Comparison of ENCODE assay signal across 25 mouse cellular contexts in the genomic region with DNA sequence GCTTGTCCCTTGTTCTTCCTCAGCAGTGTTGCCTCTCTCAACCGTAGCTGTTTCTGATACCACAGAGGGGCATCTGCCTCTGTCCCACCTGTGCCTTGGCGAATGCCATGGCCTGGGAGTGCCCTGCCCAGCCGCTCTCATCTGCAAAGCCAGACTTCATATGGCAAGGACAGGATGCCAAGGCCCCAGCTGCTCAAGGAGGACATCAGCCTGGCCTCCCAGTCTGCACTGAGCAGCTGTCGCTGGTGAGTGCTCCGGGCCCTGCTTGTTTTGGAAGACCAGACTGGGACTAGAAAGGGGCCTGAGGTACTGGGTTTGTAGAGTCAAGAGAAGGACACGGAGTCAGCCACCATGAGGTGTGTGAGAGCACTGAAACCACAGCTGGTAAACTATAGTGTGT. TPM values are rescaled to one million over a fixed set of nuclear protein-coding genes. Genes with fewer than 3 reads are reported as not detected.
A peak's percentile ranks its signal among the peaks of the same experiment; 100 is the strongest.
DNase-seq lines count a peak whose midpoint lies in the region; ATAC-seq and TF ChIP-seq lines count a peak whose summit lies in the region.
"Had no signal": no experiment of that assay in that cellular context is flagged by ENCODE, and none has a peak within 500 bp of the region (broad histone marks: within the 10 kb centered on the region; RNA-seq: fewer than 3 reads in every experiment).

No protein-coding gene starts in this region.

- H3K9me3 ChIP-seq in hindbrain, postnatal 0 days (ENCODE audit: low read length), result no peaks in the 10 kb centered on the region
- no peaks in the 10 kb centered on the region for H3K9me3 ChIP-seq in hindbrain, embryonic 11.5 days (ENCODE audit: control insufficient read depth, low read length)
- H3K9me3 ChIP-seq: embryonic facial prominence, embryonic 12.5 days; embryonic facial prominence, embryonic 15.5 days; heart, embryonic 12.5 days; heart, embryonic 15.5 days; hindbrain, embryonic 12.5 days; hindbrain, embryonic 15.5 days; intestine, embryonic 15.5 days had no signal

- peaks cover 37% of the 10 kb centered on the region for H3K79me2 ChIP-seq in myocyte (ENCODE audit: control insufficient read depth, insufficient read depth)

- no peak overlapping the region for H3K27ac ChIP-seq in hindbrain, postnatal 0 days
- H3K27ac ChIP-seq in hindbrain, embryonic 11.5 days (ENCODE audit: low read depth, low read length), result no peak overlapping the region
- H3K27ac ChIP-seq: embryonic facial prominence, embryonic 12.5 days; embryonic facial prominence, embryonic 15.5 days; heart, embryonic 15.5 days; hindbrain, embryonic 12.5 days; hindbrain, embryonic 15.5 days; intestine, embryonic 15.5 days had no signal

- peaks cover 29% of the 10 kb centered on the region for H3K36me3 ChIP-seq in hindbrain, postnatal 0 days (ENCODE audit: insufficient read depth, low read length)
- H3K36me3 ChIP-seq in hindbrain, embryonic 11.5 days (ENCODE audit: control insufficient read depth, insufficient read depth, low read length), result 0 out of 2 replicates have a peak, but pooled peaks cover 4% of the 10 kb centered on the region
- H3K36me3 ChIP-seq in myocyte (ENCODE audit: control insufficient read depth, insufficient read depth), result peaks cover 23% of the 10 kb centered on the region

- no peaks in the 10 kb centered on the region for H3K27me3 ChIP-seq in hindbrain, postnatal 0 days (ENCODE audit: insufficient read depth, low read length)
- H3K27me3 ChIP-seq in hindbrain, embryonic 11.5 days (ENCODE audit: control insufficient read depth, insufficient read depth, low read length), result no peaks in the 10 kb centered on the region
- H3K27me3 ChIP-seq in myocyte (ENCODE audit: control insufficient read depth, insufficient read depth, insufficient read length), result no peaks in the 10 kb centered on the region
- H3K27me3 ChIP-seq: embryonic facial prominence, embryonic 12.5 days; embryonic facial prominence, embryonic 15.5 days; heart, embryonic 12.5 days; heart, embryonic 15.5 days; hindbrain, embryonic 12.5 days; hindbrain, embryonic 15.5 days; intestine, embryonic 15.5 days had no signal

- no peak for TF ChIP-seq POLR2A in myocyte (IDR thresholded peaks at IDR 0.05; ENCODE audit: insufficient read length, low read depth)

- H3K4me2 ChIP-seq in hindbrain, postnatal 0 days (ENCODE audit: low read depth, low read length), result no peak overlapping the region
- no peak overlapping the region for H3K4me2 ChIP-seq in hindbrain, embryonic 11.5 days (replicated peaks; ENCODE audit: low read depth, low read length)
- H3K4me2 ChIP-seq in myocyte (ENCODE audit: low read depth), result peak overlapping the region; percentile 25
- H3K4me2 ChIP-seq: embryonic facial prominence, embryonic 12.5 days; embryonic facial prominence, embryonic 15.5 days; heart, embryonic 12.5 days; heart, embryonic 15.5 days; hindbrain, embryonic 12.5 days; hindbrain, embryonic 15.5 days; intestine, embryonic 15.5 days had no signal

- ATAC-seq in cerebellum, adult (ENCODE audit: insufficient number of reproducible peaks, low FRiP score, low TSS enrichment), result no peak
- ATAC-seq in hindbrain, postnatal 0 days, result peak; percentile 46
- no peak for ATAC-seq in hindbrain, embryonic 11.5 days (ENCODE audit: low FRiP score)
- ATAC-seq: activated CD4-positive, CD25-positive, alpha-beta regulatory T cell, adult 4 months; forebrain, embryonic 14.5 days; forebrain, postnatal 0 days; intestine, embryonic 15.5 days had no signal

- TF ChIP-seq CTCF in hindbrain, postnatal 0 days (IDR thresholded peaks at IDR 0.05; ENCODE audit: low read depth), result no peak

- H3K4me3 ChIP-seq in hindbrain, postnatal 0 days (ENCODE audit: low read length), result no peak overlapping the region
- no peak overlapping the region for H3K4me3 ChIP-seq in hindbrain, embryonic 11.5 days (ENCODE audit: low read depth, low read length)
- H3K4me3 ChIP-seq in myocyte, result no peak overlapping the region
- H3K4me3 ChIP-seq: embryonic facial prominence, embryonic 12.5 days; embryonic facial prominence, embryonic 15.5 days; heart, embryonic 12.5 days; heart, embryonic 15.5 days; hindbrain, embryonic 12.5 days; hindbrain, embryonic 15.5 days; intestine, embryonic 15.5 days had no signal

- H3ac ChIP-seq in myocyte (ENCODE audit: control insufficient read depth, insufficient read length), result no peak overlapping the region

- 70% methylated on average over 6 of the region's 6 CpGs for WGBS in hindbrain, postnatal 0 days
- WGBS in hindbrain, embryonic 11.5 days, result 94% methylated on average over 6 of the region's 6 CpGs

- H3K4me1 ChIP-seq in hindbrain, postnatal 0 days (ENCODE audit: insufficient read depth, low read length), result peaks cover 6% of the 10 kb centered on the region
- no peaks in the 10 kb centered on the region for H3K4me1 ChIP-seq in hindbrain, embryonic 11.5 days (replicated peaks; ENCODE audit: control insufficient read depth, insufficient read depth, low read length)

- no peak overlapping the region for H3K9ac ChIP-seq in hindbrain, postnatal 0 days (replicated peaks; ENCODE audit: low read length)
- H3K9ac ChIP-seq in hindbrain, embryonic 11.5 days (ENCODE audit: low read depth, low read length), result no peak overlapping the region
- H3K9ac ChIP-seq: embryonic facial prominence, embryonic 12.5 days; embryonic facial prominence, embryonic 15.5 days; forebrain, postnatal 0 days; heart, embryonic 12.5 days; heart, embryonic 15.5 days; hindbrain, embryonic 12.5 days; hindbrain, embryonic 15.5 days; intestine, embryonic 15.5 days had no signal

- intact Hi-C loops in gastrocnemius, postnatal 36 days (cut with DNase I), result no loop called here

- peak; percentile 77 to 85 for DNase-seq in cerebellum, postnatal 10 days
- DNase-seq in gastrocnemius, postnatal 10 days, result peak; percentile 48
- DNase-seq in gastrocnemius, postnatal 36 days, result no peak
- DNase-seq in hindbrain, postnatal 0 days (ENCODE audit: low spot score), result peak; percentile 48
- no peak for DNase-seq in hindbrain, embryonic 11.5 days (ENCODE audit: low spot score)
- DNase-seq: adrenal gland, adult 8-10 months; adrenal gland, postnatal 25 days; cerebellum, adult 2 months; cerebellum, adult 9-11 months; forebrain, postnatal 0 days; heart, adult 18-20 months; heart, postnatal 10 days; heart, postnatal 36 days; kidney, adult 11 months had no signal

TF ChIP-seq in myocyte, 11 proteins besides CTCF, POLR2A, EP300 and RAD21:
- peak; percentile 79 for TF ChIP-seq TCF3 (IDR thresholded peaks at IDR 0.05; ENCODE audit: insufficient read length, low read depth)
- peak; percentile 48 to 94 (median 93) for TF ChIP-seq MYOD1 (IDR thresholded peaks at IDR 0.05; ENCODE audit: control insufficient read depth in 1 of 3, insufficient read length in 2 of 3, low read depth in 2 of 3)
- TF ChIP-seq USF1 (IDR thresholded peaks at IDR 0.05; ENCODE audit: low read depth), result no peak
- TF ChIP-seq MYOG (IDR thresholded peaks at IDR 0.05; ENCODE audit: control insufficient read depth in 1 of 3, insufficient read depth in 1 of 3, insufficient read length in 2 of 3, low read depth in 2 of 3), result peak; percentile 95 to 99 (median 95)
- no peak for TF ChIP-seq E2F4 (IDR thresholded peaks at IDR 0.05; ENCODE audit: insufficient read depth)
- no peak for TF ChIP-seq POLR2AphosphoS2 (IDR thresholded peaks at IDR 0.05; ENCODE audit: insufficient read length, low read depth)
- TF ChIP-seq SRF (IDR thresholded peaks at IDR 0.05; ENCODE audit: control insufficient read depth, insufficient read length, low read depth), result peak; percentile 52
- TF ChIP-seq REST (IDR thresholded peaks at IDR 0.05; ENCODE audit: insufficient read depth, insufficient read length), result no peak
- no peak for TF ChIP-seq CEBPB (IDR thresholded peaks at IDR 0.05; ENCODE audit: insufficient read depth, poor library complexity, severe bottlenecking)
- TF ChIP-seq MAX (IDR thresholded peaks at IDR 0.05; ENCODE audit: low read depth), result no peak
- peak; percentile 77 for TF ChIP-seq TCF12 (IDR thresholded peaks at IDR 0.05; ENCODE audit: insufficient read depth, poor library complexity, severe bottlenecking)

RNA-seq across cellular contexts. Expression of a gene that starts 6.3 kb away (rescaled TPM):
- total RNA-seq in gastrocnemius, postnatal 10 days (2021), result 10 to 100 TPM; 19.5 to 26.6 TPM
- 10 to 100 TPM; 10.6 to 11.1 TPM for total RNA-seq in gastrocnemius, postnatal 36 days (2021)
- 57.7 and 60.8 TPM in 2 replicates for total RNA-seq in hindbrain, postnatal 0 days (2014; rRNA removed)
- 33.3 and 37.2 TPM in 2 replicates for polyA plus RNA-seq in hindbrain, postnatal 0 days (2015; fragmentation: Nextera tagmentation; extraction: Ambion mirVana)
- 39.4 and 41.8 TPM in 2 replicates for polyA plus RNA-seq in hindbrain, embryonic 11.5 days (2014; fragmentation: Nextera tagmentation; extraction: Ambion mirVana)
- 51.1 TPM for polyA plus RNA-seq in myocyte (2012; fragmentation: generic; extraction: Trizol)

RNA-seq across cellular contexts. Expression of a gene that starts 28.0 kb away (rescaled TPM):
- 10 to 100 TPM; 40.7 to 44.1 TPM for total RNA-seq in gastrocnemius, postnatal 10 days (2021)
- total RNA-seq in gastrocnemius, postnatal 36 days (2021), result 10 to 100 TPM; 21.9 to 22.9 TPM
- 16.4 and 17.6 TPM in 2 replicates for total RNA-seq in hindbrain, postnatal 0 days (2014; rRNA removed)
- 0.69 and 1.1 TPM in 2 replicates for polyA plus RNA-seq in hindbrain, postnatal 0 days (2015; fragmentation: Nextera tagmentation; extraction: Ambion mirVana)
- 3.0 and 5.1 TPM in 2 replicates for polyA plus RNA-seq in hindbrain, embryonic 11.5 days (2014; fragmentation: Nextera tagmentation; extraction: Ambion mirVana)
- polyA plus RNA-seq in myocyte (2012; fragmentation: generic; extraction: Trizol), result 42.5 TPM

RNA-seq across cellular contexts. Expression of a gene that starts 52.8 kb away (rescaled TPM):
- total RNA-seq in gastrocnemius, postnatal 10 days (2021), result 10 to 100 TPM; 25.0 to 32.5 TPM
- 10 to 100 TPM; 20.8 to 22.5 TPM for total RNA-seq in gastrocnemius, postnatal 36 days (2021)
- 43.5 and 54.8 TPM in 2 replicates for total RNA-seq in hindbrain, postnatal 0 days (2014; rRNA removed)
- 32.8 and 35.0 TPM in 2 replicates for polyA plus RNA-seq in hindbrain, postnatal 0 days (2015; fragmentation: Nextera tagmentation; extraction: Ambion mirVana)
- 43.9 and 52.7 TPM in 2 replicates for polyA plus RNA-seq in hindbrain, embryonic 11.5 days (2014; fragmentation: Nextera tagmentation; extraction: Ambion mirVana)
- polyA plus RNA-seq in myocyte (2012; fragmentation: generic; extraction: Trizol), result 8.0 TPM

Comparison
In these comparisons a context has a peak if more than half of its experiments do, and no peak if none do; other contexts are left out.
1. DNase-seq: peak in cerebellum, postnatal 10 days (2 of 2), gastrocnemius, postnatal 10 days (single experiment) and hindbrain, postnatal 0 days (single experiment); none in gastrocnemius, postnatal 36 days (0 of 2) and hindbrain, embryonic 11.5 days (single experiment).